Mouse (Mus musculus): ENCODE data around the gene Eno1. TPM values are rescaled to one million over a fixed set of nuclear protein-coding genes. Genes with fewer than 3 reads are reported as not detected.
"Not testable (repeated sequence)": the region's sequence is repeated elsewhere in the genome, so short reads cannot be mapped to it uniquely, and the experiment has no call there.

Gene Eno1
- polyA plus RNA-seq, 2 experiments: 215 to 488 TPM

GRCm38 (mm10) chr4:150282631-150283334 is 46.3 kb downstream of the Eno1 start:
- no peak for DNase-seq (ENCODE audit: low read depth in 3 of 3, low spot score in 3 of 3)
- peak overlapping the region; percentile 16 to 90; a peak in 2 of 4 replicates for H3K4me3 ChIP-seq (ENCODE audit: insufficient read depth in 1 of 2, low read depth in 2 of 2, low read length in 2 of 2)

GRCm38 (mm10) chr4:150283335-150283638 is 46.8 kb downstream of the Eno1 start:
- H3K27me3 ChIP-seq (ENCODE audit: control insufficient read depth, insufficient read depth, low read length): no peaks in the 10 kb centered on the region
- WGBS (ENCODE audit: insufficient replicate concordance): 48% methylated on average over 2 of the region's 2 CpGs

More at GRCm38 (mm10) chr4:150282631-150283334, 46.3 kb downstream of the Eno1 start:
- TF ChIP-seq CTCF (IDR thresholded peaks at IDR 0.05; ENCODE audit: low read depth) (no peak), EP300 (IDR thresholded peaks at IDR 0.05; ENCODE audit: low read depth) (no peak)
- no peak for ATAC-seq (ENCODE audit: insufficient read depth)
- H3K36me3 ChIP-seq (replicated peaks; ENCODE audit: control insufficient read depth, insufficient read depth, low read depth): no peaks in the 10 kb centered on the region
- peak overlapping the region; percentile 96; the same call in 1 of the 2 replicates for H3K9ac ChIP-seq (replicated peaks)
- no peaks in the 10 kb centered on the region for H3K27me3 ChIP-seq (ENCODE audit: control insufficient read depth, insufficient read depth, low read length)
- H3K9me3 ChIP-seq (ENCODE audit: control insufficient read depth, low read length): no peaks in the 10 kb centered on the region
- H3K27ac ChIP-seq: no peak overlapping the region
- WGBS (ENCODE audit: insufficient replicate concordance): 22% methylated on average over 5 of the region's 5 CpGs
- H3K4me2 ChIP-seq (ENCODE audit: low read depth): peak overlapping the region; percentile 91
- peaks cover 11 to 18% of the 10 kb centered on the region in 2 experiments for H3K4me1 ChIP-seq (replicated peaks; ENCODE audit: control insufficient read depth in 2 of 2, insufficient read depth in 2 of 2, low read length in 1 of 2)

GRCm38 (mm10) chr4:150283993-150284392 is 47.5 kb downstream of the Eno1 start:
- ATAC-seq (ENCODE audit: insufficient read depth): no peak
- Histone ChIP-seq H3K4me3 (ENCODE audit: insufficient read depth in 1 of 2, low read depth in 2 of 2, low read length in 2 of 2) (no peak overlapping the region), H3K4me2 (ENCODE audit: low read depth) (peak overlapping the region; percentile 91), H3K9ac (replicated peaks) (no peak overlapping the region), H3K27ac (no peak overlapping the region), H3K36me3 (replicated peaks; ENCODE audit: control insufficient read depth, insufficient read depth, low read depth) (no peaks in the 10 kb centered on the region), H3K4me1 (replicated peaks; ENCODE audit: control insufficient read depth in 2 of 2, insufficient read depth in 2 of 2, low read length in 1 of 2) (peaks cover 11 to 18% of the 10 kb centered on the region in 2 experiments), H3K27me3 (ENCODE audit: control insufficient read depth, insufficient read depth, low read length) (no peaks in the 10 kb centered on the region), H3K9me3 (ENCODE audit: control insufficient read depth, low read length) (no peaks in the 10 kb centered on the region)
- WGBS (ENCODE audit: insufficient replicate concordance): 33% methylated on average over 6 of the region's 6 CpGs
- peak; percentile 23; the same call in 1 of the 2 replicates for TF ChIP-seq CTCF (IDR thresholded peaks at IDR 0.05; ENCODE audit: low read depth)
- no peak for TF ChIP-seq EP300 (IDR thresholded peaks at IDR 0.05; ENCODE audit: low read depth)
- DNase-seq (ENCODE audit: low read depth in 3 of 3, low spot score in 3 of 3): no peak

More at GRCm38 (mm10) chr4:150283335-150283638, 46.8 kb downstream of the Eno1 start:
- H3K9me3 ChIP-seq (ENCODE audit: control insufficient read depth, low read length): no peaks in the 10 kb centered on the region
- no peaks in the 10 kb centered on the region for H3K36me3 ChIP-seq (replicated peaks; ENCODE audit: control insufficient read depth, insufficient read depth, low read depth)
- peaks cover 11 to 18% of the 10 kb centered on the region in 2 experiments for H3K4me1 ChIP-seq (replicated peaks; ENCODE audit: control insufficient read depth in 2 of 2, insufficient read depth in 2 of 2, low read length in 1 of 2)
- H3K4me2 ChIP-seq (ENCODE audit: low read depth): peak overlapping the region; percentile 91
- no peak for DNase-seq (ENCODE audit: low read depth in 3 of 3, low spot score in 3 of 3)
- H3K27ac ChIP-seq: no peak overlapping the region
- TF ChIP-seq EP300 (IDR thresholded peaks at IDR 0.05; ENCODE audit: low read depth) (no peak), CTCF (IDR thresholded peaks at IDR 0.05; ENCODE audit: low read depth) (no peak)
- no peak for ATAC-seq (ENCODE audit: insufficient read depth)
- no peak overlapping the region for H3K9ac ChIP-seq (replicated peaks)
- peak overlapping the region in 1 of 2 experiments; percentile 16; a peak in 1 of 4 replicates for H3K4me3 ChIP-seq (ENCODE audit: insufficient read depth in 1 of 2, low read depth in 2 of 2, low read length in 2 of 2)

GRCm38 (mm10) chr4:150286980-150287379 is 50.5 kb downstream of the Eno1 start:
- no peak overlapping the region for H3K4me3 ChIP-seq (ENCODE audit: insufficient read depth in 1 of 2, low read depth in 2 of 2, low read length in 2 of 2)
- no peak overlapping the region for H3K27ac ChIP-seq
- no peak overlapping the region for H3K4me2 ChIP-seq (ENCODE audit: low read depth)
- H3K36me3 ChIP-seq (replicated peaks; ENCODE audit: control insufficient read depth, insufficient read depth, low read depth): no peaks in the 10 kb centered on the region
- H3K9me3 ChIP-seq (ENCODE audit: control insufficient read depth, low read length): no peaks in the 10 kb centered on the region
- peaks cover 7 to 14% of the 10 kb centered on the region in 2 experiments; a peak in 2 of 4 replicates for H3K4me1 ChIP-seq (replicated peaks; ENCODE audit: control insufficient read depth in 2 of 2, insufficient read depth in 2 of 2, low read length in 1 of 2)
- H3K27me3 ChIP-seq (ENCODE audit: control insufficient read depth, insufficient read depth, low read length): no peaks in the 10 kb centered on the region
- ATAC-seq (ENCODE audit: insufficient read depth): no peak
- TF ChIP-seq EP300 (IDR thresholded peaks at IDR 0.05; ENCODE audit: low read depth) (no peak), CTCF (IDR thresholded peaks at IDR 0.05; ENCODE audit: low read depth) (no peak)
- no peak for DNase-seq (ENCODE audit: low read depth in 3 of 3, low spot score in 3 of 3)
- no peak overlapping the region for H3K9ac ChIP-seq (replicated peaks)
- WGBS (ENCODE audit: insufficient replicate concordance): 75% methylated on average over 8 of the region's 8 CpGs

- not testable (repeated sequence) for H3K27me3 ChIP-seq (ENCODE audit: control insufficient read depth, insufficient read depth, low read length); H3K4me3 ChIP-seq (ENCODE audit: insufficient read depth in 1 of 2, low read depth in 2 of 2, low read length in 2 of 2); H3K9me3 ChIP-seq (ENCODE audit: control insufficient read depth, low read length); ATAC-seq (ENCODE audit: insufficient read depth); H3K36me3 ChIP-seq (replicated peaks; ENCODE audit: control insufficient read depth, insufficient read depth, low read depth); DNase-seq (ENCODE audit: low read depth in 3 of 3, low spot score in 3 of 3); H3K27ac ChIP-seq; H3K9ac ChIP-seq (replicated peaks); H3K4me2 ChIP-seq (ENCODE audit: low read depth)
- peaks cover 7 to 10% of the 10 kb centered on the region in 2 experiments; a peak in 2 of 4 replicates for H3K4me1 ChIP-seq (replicated peaks; ENCODE audit: control insufficient read depth in 2 of 2, insufficient read depth in 2 of 2, low read length in 1 of 2)
- 51% methylated on average over 1 of the region's 1 CpGs for WGBS (ENCODE audit: insufficient replicate concordance)
Observed at GRCm38 (mm10) chr4:150287463-150287862, 50.9 kb downstream of the Eno1 start.

Data from liver, embryonic 14.5 days (tissue).